Mouse (Mus musculus) liver, embryonic 13.5 days (tissue): Measurements from ENCODE around the gene Camp. TPM values are rescaled to one million over a fixed set of nuclear protein-coding genes. Genes with fewer than 3 reads are reported as not detected.

Source experiments
- ATAC-seq: fragments of 200-750 bp; cut with Nextera tagmentation; 2 replicates; pipeline ENCODE4 v1.8.0; 2017; ENCODE audit warnings: low read depth, mild to moderate bottlenecking, moderate number of reproducible peaks, moderate library complexity
- DNase-seq: peaks from one replicate; pipeline ENCODE4 v3.0.0; 2022
- H3K27ac ChIP-seq: fragments of 300-500 bp; sonication (generic); 2 replicates; pipeline ENCODE4 v1.5.1; 2015; ENCODE audit warnings: moderate library complexity, mild to moderate bottlenecking, inconsistent platforms
- H3K27me3 ChIP-seq: fragments of 300-500 bp; sonication (generic); 2 replicates; pipeline ENCODE4 v1.6.1; 2015; ENCODE audit warnings: mild to moderate bottlenecking, inconsistent platforms
- H3K36me3 ChIP-seq: fragments of 300-500 bp; sonication (generic); 2 replicates; pipeline ENCODE4 v1.6.1; 2015; ENCODE audit warnings: mild to moderate bottlenecking, inconsistent platforms
- H3K4me1 ChIP-seq: fragments of 300-500 bp; sonication (generic); replicated peaks from 2 replicates; pipeline ENCODE4 v1.6.1; 2015; ENCODE audit warnings: inconsistent platforms
- H3K4me2 ChIP-seq: fragments of 300-500 bp; sonication (generic); 2 replicates; pipeline ENCODE4 v1.6.1; 2015; ENCODE audit warnings: inconsistent platforms, mild to moderate bottlenecking, moderate library complexity
- H3K4me3 ChIP-seq: fragments of 300-500 bp; sonication (generic); replicated peaks from 2 replicates; pipeline ENCODE4 v1.5.1; 2015; ENCODE audit warnings: mild to moderate bottlenecking, inconsistent platforms
- H3K9ac ChIP-seq: fragments of 300-500 bp; sonication (generic); 2 replicates; pipeline ENCODE4 v1.6.1; 2015; ENCODE audit warnings: mild to moderate bottlenecking, inconsistent platforms
- H3K9me3 ChIP-seq: fragments of 300-500 bp; sonication (generic); replicated peaks from 2 replicates; pipeline ENCODE4 v1.6.1; 2016; ENCODE audit warnings: inconsistent platforms
- WGBS: fragments of 180-500 bp; shearing (Covaris S2); methylation state at CpG from one replicate; pipeline ENCODE4 v1.1.7; 2015; ENCODE audit not compliant: insufficient replicate concordance; 5-methylcytosine and 5-hydroxymethylcytosine counted together
- polyA plus RNA-seq: library from polyadenylated mRNA; unstranded; fragments of >200 nt; fragmentation: Nextera tagmentation; extraction: Ambion mirVana; gene quantifications from 2 replicates; pipeline ENCODE4 v1.2.1, GENCODE M21; 2015

Camp gene
- polyA plus RNA-seq, 1 experiment from 2014 or later, result 39.6 TPM

DNA sequence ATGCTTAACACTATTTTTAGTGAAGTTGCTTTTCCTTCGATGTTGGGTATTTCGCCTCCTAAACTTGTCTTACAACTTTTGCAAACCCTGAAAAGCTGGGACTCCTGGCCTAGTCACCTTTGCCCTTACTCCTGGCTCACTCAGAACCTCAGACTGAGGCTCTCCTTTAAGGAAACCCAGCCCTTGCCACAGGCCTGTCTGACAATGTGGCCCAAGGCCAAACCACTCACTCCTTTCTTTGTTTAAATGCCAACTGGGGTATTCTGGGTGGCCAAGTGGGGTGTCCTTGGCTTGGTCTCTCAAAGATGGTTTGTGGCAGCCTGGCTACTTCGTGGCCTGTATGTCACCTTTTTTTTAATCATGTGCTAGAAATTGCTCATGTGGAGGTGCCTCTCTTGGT is 27.3 kb upstream of the Camp start:
- ATAC-seq (no peak), DNase-seq (no peak)
- H3K27ac ChIP-seq, result peak overlapping the region; percentile 86
- 2% methylated on average over 3 of the region's 3 CpGs for WGBS
- H3K4me2 ChIP-seq, result peak overlapping the region; percentile 91
- peaks cover 47% of the 10 kb centered on the region for H3K36me3 ChIP-seq
- peak overlapping the region; percentile 99 for H3K9ac ChIP-seq
- H3K4me1 ChIP-seq, result peaks cover 39% of the 10 kb centered on the region
- peak overlapping the region; percentile 99 for H3K4me3 ChIP-seq
- H3K27me3 ChIP-seq, result no peaks in the 10 kb centered on the region
- H3K9me3 ChIP-seq, result no peaks in the 10 kb centered on the region

GRCm38 (mm10) chr9:109875695-109876601 is 26.5 kb upstream of the Camp start:
- DNase-seq (peak; percentile 18), ATAC-seq (peak; percentile 76)
- H3K9ac ChIP-seq, result peak overlapping the region; percentile 99
- peaks cover 47% of the 10 kb centered on the region for H3K4me1 ChIP-seq
- H3K27ac ChIP-seq, result peak overlapping the region; percentile 86
- H3K4me3 ChIP-seq, result peak overlapping the region; percentile 99
- peak overlapping the region; percentile 91 for H3K4me2 ChIP-seq
- no peaks in the 10 kb centered on the region for H3K27me3 ChIP-seq
- H3K9me3 ChIP-seq, result no peaks in the 10 kb centered on the region
- H3K36me3 ChIP-seq, result peaks cover 39% of the 10 kb centered on the region
- under 1% methylated on average over 76 of the region's 76 CpGs for WGBS

- Histone ChIP-seq H3K4me1 (peaks cover 52% of the 10 kb centered on the region), H3K27me3 (no peaks in the 10 kb centered on the region), H3K36me3 (peaks cover 30% of the 10 kb centered on the region), H3K27ac (peak within 1 kb of the TSS; percentile 86), H3K4me2 (peak within 1 kb of the TSS; percentile 91), H3K9me3 (no peaks in the 10 kb centered on the region), H3K4me3 (peak within 1 kb of the TSS; percentile 99), H3K9ac (peak within 1 kb of the TSS; percentile 99)
- ATAC-seq (peak; percentile 90), DNase-seq (peak; percentile 98)
- WGBS, result 4% methylated on average over 33 of the region's 33 CpGs
These were observed 25.6 kb upstream of the Camp start, which contains the start of gene Cdc25a for GRCm38 (mm10) chr9:109874797-109875691. Cdc25a (plus strand) TSS chr9:109875579.

DNA sequence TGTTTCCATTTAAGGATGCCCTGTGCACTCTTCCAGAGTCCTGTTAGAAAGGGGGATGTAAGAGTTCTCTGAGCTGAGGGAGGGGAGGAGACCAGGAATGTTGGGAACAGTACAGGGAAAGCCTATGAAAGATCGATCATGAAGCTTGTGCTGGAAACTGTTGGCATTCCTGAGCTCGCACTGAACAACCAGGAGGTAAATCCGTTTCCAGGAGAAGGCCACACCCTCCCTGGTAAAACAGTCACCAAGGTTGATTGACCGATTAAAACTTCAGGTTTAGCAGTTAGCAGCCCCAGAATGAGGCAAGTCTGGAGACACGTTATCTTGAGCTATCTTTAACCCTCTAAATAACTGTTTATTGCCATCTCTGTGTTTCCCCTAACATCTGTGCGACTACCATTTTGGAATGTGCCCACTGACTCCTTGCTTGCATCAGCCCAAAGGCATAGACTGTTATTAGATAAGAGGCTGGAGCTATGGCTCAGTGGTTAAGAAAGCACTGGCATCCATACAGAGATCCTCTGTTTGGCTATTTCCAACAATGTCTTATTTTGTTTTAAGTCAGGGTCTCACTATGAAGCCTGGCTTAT is 21.7 kb upstream of the Camp start:
- H3K9me3 ChIP-seq, result no peaks in the 10 kb centered on the region
- H3K36me3 ChIP-seq, result no peaks in the 10 kb centered on the region
- H3K4me2 ChIP-seq, result peak overlapping the region; percentile 33; the same call in 1 of the 2 replicates
- H3K27me3 ChIP-seq, result no peaks in the 10 kb centered on the region
- H3K4me3 ChIP-seq, result no peak overlapping the region
- ATAC-seq, result no peak
- H3K4me1 ChIP-seq, result peaks cover 26% of the 10 kb centered on the region
- H3K9ac ChIP-seq, result no peak overlapping the region
- DNase-seq, result no peak
- H3K27ac ChIP-seq, result no peak overlapping the region
- 14% methylated on average over 6 of the region's 6 CpGs for WGBS

- peaks cover 32% of the 10 kb centered on the region for H3K4me1 ChIP-seq
- H3K4me2 ChIP-seq, result no peak overlapping the region
- H3K9ac ChIP-seq, result no peak overlapping the region
- WGBS, result 15% methylated on average over 2 of the region's 2 CpGs
- H3K9me3 ChIP-seq, result no peaks in the 10 kb centered on the region
- H3K27ac ChIP-seq, result no peak overlapping the region
- no peaks in the 10 kb centered on the region for H3K27me3 ChIP-seq
- H3K4me3 ChIP-seq, result no peak overlapping the region
- H3K36me3 ChIP-seq, result no peaks in the 10 kb centered on the region
- ATAC-seq (0 out of 2 replicates have a peak, but pooled peaks have one; percentile 30), DNase-seq (no peak)
These were observed 16.8 kb upstream of the Camp start for GRCm38 (mm10) chr9:109866218-109866617.

GRCm38 (mm10) chr9:109863085-109863484 is 13.7 kb upstream of the Camp start:
- H3K4me2 ChIP-seq, result peak overlapping the region; percentile 60
- no peaks in the 10 kb centered on the region for H3K36me3 ChIP-seq
- DNase-seq, result no peak
- peak; percentile 70 for ATAC-seq
- no peak overlapping the region; the same call in 1 of the 2 replicates for H3K27ac ChIP-seq
- peak overlapping the region; percentile 30; the same call in 1 of the 2 replicates for H3K4me3 ChIP-seq
- H3K9ac ChIP-seq, result peak overlapping the region; percentile 46
- no peaks in the 10 kb centered on the region for H3K27me3 ChIP-seq
- H3K9me3 ChIP-seq, result no peaks in the 10 kb centered on the region
- peaks cover 24% of the 10 kb centered on the region for H3K4me1 ChIP-seq
- WGBS, result 6% methylated on average over 3 of the region's 3 CpGs

DNA sequence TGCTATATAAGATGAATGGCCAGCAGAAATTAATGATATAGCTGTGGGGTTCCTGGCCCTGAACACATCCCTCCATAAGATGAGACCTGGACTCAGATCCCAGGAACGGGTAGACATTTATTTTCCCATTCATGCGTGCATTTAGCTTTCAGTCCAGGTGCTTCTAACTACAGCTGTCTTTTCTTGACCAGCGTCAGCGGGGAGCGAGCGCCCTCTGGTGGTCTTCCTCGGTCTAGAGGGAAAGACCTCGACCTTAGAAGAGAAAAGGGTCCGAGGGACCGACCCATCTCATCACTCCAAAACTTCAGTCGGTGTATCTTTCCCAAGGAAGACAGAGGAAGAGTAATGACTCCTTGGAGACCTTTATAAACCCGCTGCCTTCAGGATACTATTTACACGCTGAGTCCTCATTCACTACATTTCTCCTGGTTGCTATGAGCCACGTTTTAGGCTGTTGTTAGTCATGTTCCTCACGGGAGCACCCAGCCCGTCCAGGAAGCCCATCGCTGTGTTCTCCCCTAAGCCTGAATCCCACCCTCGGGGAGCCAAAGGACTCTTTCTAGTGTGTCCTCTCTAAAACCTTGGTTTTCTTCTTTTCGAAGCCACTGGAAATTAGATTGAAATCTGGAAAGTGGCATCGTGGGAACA is 13.1 kb upstream of the Camp start:
- Histone ChIP-seq H3K27me3 (no peaks in the 10 kb centered on the region), H3K4me3 (peak overlapping the region; percentile 30), H3K4me2 (peak overlapping the region; percentile 60), H3K27ac (no peak overlapping the region), H3K9ac (peak overlapping the region; percentile 46), H3K9me3 (no peaks in the 10 kb centered on the region), H3K36me3 (no peaks in the 10 kb centered on the region), H3K4me1 (peaks cover 24% of the 10 kb centered on the region)
- DNase-seq, result peak; percentile 65
- ATAC-seq, result 0 out of 2 replicates have a peak, but pooled peaks have one; percentile 42
- WGBS, result 4% methylated on average over 20 of the region's 20 CpGs

GRCm38 (mm10) chr9:109855947-109856346 is 6.5 kb upstream of the Camp start:
- WGBS, result 77% methylated on average over 6 of the region's 6 CpGs
- no peak for DNase-seq
- Histone ChIP-seq H3K4me2 (no peak overlapping the region), H3K9me3 (no peaks in the 10 kb centered on the region), H3K36me3 (no peaks in the 10 kb centered on the region), H3K4me1 (no peaks in the 10 kb centered on the region), H3K9ac (no peak overlapping the region), H3K27me3 (no peaks in the 10 kb centered on the region), H3K27ac (no peak overlapping the region), H3K4me3 (no peak overlapping the region)
- peak; percentile 48 for ATAC-seq

- Histone ChIP-seq H3K27me3 (no peaks in the 10 kb centered on the region), H3K36me3 (no peaks in the 10 kb centered on the region), H3K9ac (no peak overlapping the region), H3K4me3 (no peak overlapping the region), H3K4me1 (no peaks in the 10 kb centered on the region), H3K27ac (no peak overlapping the region), H3K4me2 (no peak overlapping the region), H3K9me3 (no peaks in the 10 kb centered on the region)
- no peak for ATAC-seq
- DNase-seq, result no peak
- 66% methylated on average over 2 of the region's 2 CpGs for WGBS
These were observed 4.9 kb upstream of the Camp start for GRCm38 (mm10) chr9:109854341-109854740.

DNA sequence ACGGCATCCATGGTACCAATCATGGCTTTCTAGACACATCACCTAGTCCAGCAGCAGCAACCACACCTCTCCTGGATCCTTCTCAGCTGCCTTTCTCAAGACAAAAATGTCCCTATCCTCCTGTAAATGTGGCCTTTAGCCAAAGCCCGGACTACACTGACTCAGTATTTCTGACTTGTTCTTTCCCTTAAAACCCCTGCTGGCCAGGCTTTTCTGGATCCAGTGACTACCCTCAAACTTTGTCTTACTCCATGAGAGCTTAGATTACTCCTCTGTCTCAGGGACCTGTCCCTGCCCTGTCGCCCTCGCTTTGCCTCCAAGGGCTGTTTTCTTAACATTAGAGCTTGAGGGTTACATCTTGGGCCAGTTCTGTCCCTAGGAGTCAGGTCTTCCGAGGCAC is 682 bp upstream of the Camp start:
- no peaks in the 10 kb centered on the region for H3K4me1 ChIP-seq
- DNase-seq (no peak), ATAC-seq (no peak)
- H3K27ac ChIP-seq, result no peak overlapping the region
- no peaks in the 10 kb centered on the region for H3K9me3 ChIP-seq
- 0 out of 2 replicates have a peak, but pooled peaks cover 3% of the 10 kb centered on the region for H3K36me3 ChIP-seq
- WGBS, result 69% methylated on average over 5 of the region's 5 CpGs
- no peak overlapping the region for H3K9ac ChIP-seq
- no peak overlapping the region for H3K4me2 ChIP-seq
- H3K4me3 ChIP-seq, result no peak overlapping the region
- no peaks in the 10 kb centered on the region for H3K27me3 ChIP-seq
